Mouse (Mus musculus) heart, embryonic 10.5 days (tissue): Measurements from ENCODE around the gene Tcf25. TPM values are rescaled to one million over a fixed set of nuclear protein-coding genes. Genes with fewer than 3 reads are reported as not detected.
"Not testable (repeated sequence)": the region's sequence is repeated elsewhere in the genome, so short reads cannot be mapped to it uniquely, and the experiment has no call there.

Source experiments
- DNase-seq: peaks from one replicate; pipeline ENCODE4 v3.0.0-alpha.2; 2017; ENCODE audit warnings: low spot score
- H3K27ac ChIP-seq: fragments of 300-500 bp; sonication (generic); 2 replicates; pipeline ENCODE4 v1.5.1; 2016; ENCODE audit warnings: mild to moderate bottlenecking
- H3K27me3 ChIP-seq: fragments of 300-500 bp; sonication (generic); 2 replicates; pipeline ENCODE4 v1.6.1; 2016; ENCODE audit warnings: mild to moderate bottlenecking; ENCODE audit not compliant: poor library complexity, insufficient read depth, severe bottlenecking
- H3K36me3 ChIP-seq: fragments of 300-500 bp; sonication (generic); 2 replicates; pipeline ENCODE4 v1.6.1; 2016; ENCODE audit warnings: mild to moderate bottlenecking, moderate library complexity
- H3K4me1 ChIP-seq: fragments of 300-500 bp; sonication (generic); 2 replicates; pipeline ENCODE4 v1.6.1; 2016; ENCODE audit warnings: mild to moderate bottlenecking
- H3K4me3 ChIP-seq: fragments of 300-500 bp; sonication (generic); 2 replicates; pipeline ENCODE4 v1.5.1; 2016; ENCODE audit warnings: mild to moderate bottlenecking, moderate library complexity
- H3K9me3 ChIP-seq: fragments of 300-500 bp; sonication (generic); 2 replicates; pipeline ENCODE4 v1.6.1; 2016; ENCODE audit warnings: mild to moderate bottlenecking, moderate library complexity
- WGBS: fragments of 180-500 bp; shearing (Covaris S2); methylation state at CpG from one replicate; pipeline ENCODE4 v1.1.7; 2016; 5-methylcytosine and 5-hydroxymethylcytosine counted together
- polyA plus RNA-seq: library from polyadenylated mRNA; unstranded; fragments of >200 nt; fragmentation: Nextera tagmentation; extraction: Ambion mirVana; gene quantifications from 2 replicates; pipeline ENCODE4 v1.2.1, GENCODE M21; 2016

Gene Tcf25
- polyA plus RNA-seq, 1 experiment from 2014 or later, result 153 TPM

DNA sequence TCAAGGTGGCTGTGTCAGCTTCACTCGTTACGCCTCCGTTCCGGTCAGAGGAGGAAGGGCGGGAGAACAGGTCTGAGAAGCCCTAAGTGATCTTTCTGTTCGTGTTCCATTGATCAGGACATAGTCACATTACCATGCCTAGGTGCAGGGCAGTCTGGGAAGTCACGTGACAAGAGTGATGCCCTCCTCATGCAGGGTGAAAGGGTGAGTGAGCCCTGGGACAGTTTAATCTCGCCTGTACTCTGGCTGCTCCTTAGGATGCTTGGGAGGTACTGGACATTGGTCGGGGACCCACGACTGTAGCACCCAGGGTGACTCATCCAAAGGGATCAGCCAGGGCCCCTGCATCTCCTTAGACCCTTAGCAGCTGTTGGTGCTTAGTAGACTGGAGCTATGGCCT lies 72.4 kb downstream of the Tcf25 start:
- peaks cover 16% of the 10 kb centered on the region; the same call in 1 of the 2 replicates for H3K36me3 ChIP-seq
- DNase-seq, result no peak
- H3K27ac ChIP-seq, result peak overlapping the region; percentile 60; the same call in 1 of the 2 replicates
- WGBS, result 72% methylated on average over 10 of the region's 10 CpGs
- no peaks in the 10 kb centered on the region for H3K27me3 ChIP-seq
- no peaks in the 10 kb centered on the region for H3K9me3 ChIP-seq
- H3K4me1 ChIP-seq, result peaks cover 42% of the 10 kb centered on the region
- H3K4me3 ChIP-seq, result no peak overlapping the region

DNA sequence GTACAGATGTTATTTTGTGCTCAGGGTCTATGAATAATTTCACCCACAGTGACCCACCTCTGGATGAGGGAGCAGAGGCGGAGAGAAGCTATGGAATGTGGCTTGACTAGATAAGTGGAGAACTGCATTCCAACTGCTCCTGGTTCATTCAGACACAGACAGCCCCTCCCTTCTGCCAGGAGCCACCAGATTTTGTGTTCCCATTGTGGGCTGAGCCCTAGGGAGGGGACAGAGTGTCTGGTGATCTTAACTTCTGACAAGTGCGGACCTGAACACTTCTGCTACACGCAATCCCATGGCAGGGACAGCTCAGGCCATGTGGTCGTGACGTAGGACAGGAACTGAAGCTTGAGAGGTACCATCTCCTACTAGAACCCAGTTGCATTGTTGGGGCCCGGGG lies 73.2 kb downstream of the Tcf25 start:
- no peaks in the 10 kb centered on the region for H3K27me3 ChIP-seq
- WGBS, result 44% methylated on average over 6 of the region's 6 CpGs
- no peaks in the 10 kb centered on the region for H3K9me3 ChIP-seq
- H3K36me3 ChIP-seq, result peaks cover 23% of the 10 kb centered on the region; the same call in 1 of the 2 replicates
- H3K4me1 ChIP-seq, result peaks cover 42% of the 10 kb centered on the region
- DNase-seq, result peak; percentile 80
- H3K27ac ChIP-seq, result peak overlapping the region; percentile 60; the same call in 1 of the 2 replicates
- H3K4me3 ChIP-seq, result no peak overlapping the region

DNA sequence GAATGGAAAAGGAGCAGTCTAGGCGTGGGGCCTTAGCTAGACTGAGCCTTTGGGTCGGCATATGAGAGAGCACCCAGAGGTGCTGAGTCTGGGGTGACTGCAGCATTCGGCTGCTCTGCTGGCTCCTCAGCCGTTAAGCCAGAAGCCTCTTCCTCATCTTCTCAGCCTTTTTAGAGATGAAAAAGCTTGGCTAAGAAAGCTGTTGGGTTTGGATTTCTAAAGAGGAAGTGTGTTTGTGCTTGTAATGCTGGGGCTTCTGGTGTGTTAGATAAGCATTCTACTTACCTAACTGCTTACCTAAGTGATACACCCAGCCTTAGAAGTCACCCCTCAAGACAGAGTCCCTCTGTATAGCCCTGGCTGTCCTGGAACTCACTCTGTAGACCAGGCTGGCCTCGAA lies 77.2 kb downstream of the Tcf25 start:
- no peaks in the 10 kb centered on the region for H3K27me3 ChIP-seq
- H3K4me1 ChIP-seq, result peaks cover 20% of the 10 kb centered on the region
- DNase-seq, result no peak
- peaks cover 60% of the 10 kb centered on the region for H3K36me3 ChIP-seq
- H3K9me3 ChIP-seq, result no peaks in the 10 kb centered on the region
- no peak overlapping the region for H3K4me3 ChIP-seq
- 85% methylated on average over 5 of the region's 5 CpGs for WGBS
- no peak overlapping the region for H3K27ac ChIP-seq

DNA sequence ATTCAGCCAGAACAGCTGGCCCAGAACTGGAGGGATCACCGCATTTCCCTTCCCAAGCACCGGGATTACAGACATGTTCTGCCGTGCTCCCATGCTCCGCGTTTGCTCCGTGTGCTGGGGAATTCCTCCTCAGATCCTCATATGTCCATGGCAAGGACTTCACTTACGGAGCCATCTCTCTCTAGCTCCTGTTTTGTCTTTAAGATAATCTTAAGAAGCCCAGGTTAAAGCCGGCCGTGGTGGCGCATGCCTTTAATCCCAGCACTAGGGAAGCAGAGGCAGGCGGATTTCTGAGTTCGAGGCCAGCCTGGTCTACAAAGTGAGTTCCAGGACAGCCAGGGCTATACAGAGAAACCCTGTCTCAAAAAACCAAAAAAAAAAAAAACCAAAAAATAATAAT lies 78.2 kb downstream of the Tcf25 start:
- H3K4me3 ChIP-seq, H3K27me3 ChIP-seq, H3K9me3 ChIP-seq, DNase-seq, H3K27ac ChIP-seq: not testable (repeated sequence)
- WGBS, result 91% methylated on average over 12 of the region's 12 CpGs
- peaks cover 10% of the 10 kb centered on the region for H3K4me1 ChIP-seq
- H3K36me3 ChIP-seq, result peaks cover 69% of the 10 kb centered on the region

DNA sequence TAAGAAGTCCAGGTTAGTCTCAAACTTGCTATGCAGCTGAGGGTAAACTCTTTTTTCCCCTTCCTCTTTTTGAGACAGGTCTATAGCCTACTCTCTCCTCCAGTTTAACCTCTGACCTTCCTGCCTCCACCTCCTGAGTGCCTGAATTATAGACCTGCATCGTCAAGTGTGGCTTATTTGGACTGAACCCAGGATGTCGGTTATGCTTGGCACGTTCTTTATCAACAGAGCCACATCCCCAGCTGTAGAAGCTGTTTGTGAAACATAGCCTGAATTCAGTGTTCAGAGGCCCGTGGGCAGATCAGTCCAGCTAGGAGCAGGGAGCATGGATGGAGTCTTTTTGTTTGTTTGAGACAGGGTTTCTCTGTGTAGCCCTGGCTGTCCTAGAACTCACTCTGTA lies 78.6 kb downstream of the Tcf25 start:
- Histone ChIP-seq H3K27me3 (no peaks in the 10 kb centered on the region), H3K27ac (no peak overlapping the region), H3K9me3 (no peaks in the 10 kb centered on the region), H3K36me3 (peaks cover 73% of the 10 kb centered on the region), H3K4me3 (no peak overlapping the region), H3K4me1 (peaks cover 6% of the 10 kb centered on the region)
- WGBS, result 86% methylated on average over 4 of the region's 4 CpGs
- no peak for DNase-seq

DNA sequence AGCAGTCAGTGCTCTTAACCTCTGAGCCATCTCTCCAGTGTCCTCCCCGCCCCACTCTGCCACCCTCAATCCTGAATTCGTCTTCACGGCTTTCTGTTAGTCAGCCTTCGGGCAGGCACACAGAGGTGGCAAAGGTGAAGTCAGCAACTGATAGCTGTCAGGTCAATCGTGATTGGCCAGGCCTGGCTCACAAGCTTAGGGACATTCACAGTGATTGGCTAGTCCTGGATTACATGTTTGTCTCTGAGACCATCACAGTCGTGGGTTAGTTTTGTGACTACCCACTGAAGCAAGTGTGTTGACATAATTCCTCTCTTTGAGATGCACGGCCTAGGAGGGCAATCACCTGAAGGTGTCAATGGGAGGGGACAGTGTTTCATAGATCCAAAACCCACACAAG lies 79.7 kb downstream of the Tcf25 start:
- Histone ChIP-seq H3K27me3 (no peaks in the 10 kb centered on the region), H3K36me3 (peaks cover 85% of the 10 kb centered on the region), H3K27ac (no peak overlapping the region), H3K4me3 (no peak overlapping the region), H3K9me3 (no peaks in the 10 kb centered on the region), H3K4me1 (no peaks in the 10 kb centered on the region)
- no peak for DNase-seq
- WGBS, result 74% methylated on average over 7 of the region's 7 CpGs

Other genes with a start within 250 kb of the Tcf25 start
- 9.3 and 12.3 TPM in 2 replicates for gene Sult5a1, start 215.4 kb upstream of the Tcf25 start, polyA plus RNA-seq
- gene Dpep1, start 187.5 kb upstream of the Tcf25 start, polyA plus RNA-seq, result 1.9 and 5.2 TPM in 2 replicates
- gene Chmp1a, start 161.0 kb upstream of the Tcf25 start, polyA plus RNA-seq, result 120 and 123 TPM in 2 replicates
- 3.5 and 3.6 TPM in 2 replicates for gene Spata33, start 160.9 kb upstream of the Tcf25 start, polyA plus RNA-seq
- 27.0 and 31.2 TPM in 2 replicates for gene Cdk10, start 148.9 kb upstream of the Tcf25 start, polyA plus RNA-seq
- gene Spata2l, start 137.5 kb upstream of the Tcf25 start, polyA plus RNA-seq, result 2.2 and 2.6 TPM in 2 replicates
- 17.8 and 21.4 TPM in 2 replicates for gene Zfp276, start 119.6 kb upstream of the Tcf25 start, polyA plus RNA-seq
- 19.7 and 20.6 TPM in 2 replicates for gene Vps9d1, start 119.4 kb upstream of the Tcf25 start, polyA plus RNA-seq
- 28.9 and 31.5 TPM in 2 replicates for gene Fanca, start 55.2 kb upstream of the Tcf25 start, polyA plus RNA-seq
- gene Spire2, start 41.0 kb upstream of the Tcf25 start, polyA plus RNA-seq, result 4.4 TPM in 2 replicates
- gene Mc1r, start 33.4 kb downstream of the Tcf25 start, polyA plus RNA-seq, result not detected in 2 replicates
- 10.5 and 15.8 TPM in 2 replicates for gene Tubb3, start 37.7 kb downstream of the Tcf25 start, polyA plus RNA-seq
- 36.4 and 38.6 TPM in 2 replicates for gene Def8, start 49.8 kb downstream of the Tcf25 start, polyA plus RNA-seq
- gene Afg3l1, start 104.2 kb downstream of the Tcf25 start, polyA plus RNA-seq, result 56.3 and 63.8 TPM in 2 replicates
- gene Dbndd1, start 141.7 kb downstream of the Tcf25 start, polyA plus RNA-seq, result 2.1 and 4.6 TPM in 2 replicates
- 17.9 and 27.4 TPM in 2 replicates for gene Gas8, start 145.1 kb downstream of the Tcf25 start, polyA plus RNA-seq